Mouse (Mus musculus): ENCODE results near the gene Rln3. TPM values are rescaled to one million over a fixed set of nuclear protein-coding genes. Genes with fewer than 3 reads are reported as not detected.
A peak's percentile ranks its signal among the peaks of the same experiment; 100 is the strongest.

Gene Rln3
- polyA plus RNA-seq, 1 experiment from 2014 or later, result not detected

DNA sequence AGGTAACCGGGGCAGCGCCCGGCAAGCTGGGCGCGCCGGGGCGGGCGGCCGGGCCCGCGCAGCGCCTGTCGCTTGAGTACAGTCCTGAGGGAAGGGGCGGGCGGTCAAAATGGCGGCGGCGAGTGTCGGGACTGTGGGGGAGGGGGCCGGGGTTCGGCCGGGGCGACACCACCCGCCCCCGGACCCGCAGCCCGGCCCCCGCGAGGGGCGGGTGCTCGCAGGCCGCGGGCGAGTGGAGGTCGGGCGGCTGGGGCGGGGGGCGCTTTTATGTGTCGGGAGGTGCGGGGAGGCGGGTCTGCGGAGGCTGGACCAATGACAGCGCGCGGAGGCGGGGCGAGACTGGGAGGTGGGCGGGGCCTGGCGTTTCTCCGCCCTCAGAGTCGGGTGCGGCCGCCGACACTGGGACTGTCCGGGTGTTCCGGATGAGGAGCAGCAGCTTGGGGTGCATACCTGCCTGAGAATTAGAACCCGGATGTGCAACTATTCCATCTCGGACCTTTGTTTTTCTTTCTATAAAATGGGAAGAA, 22.3 kb upstream of the Rln3 start:
- peaks cover 40% of the 10 kb centered on the region for H3K4me1 ChIP-seq (ENCODE audit: insufficient read depth, low read length)
- H3K27me3 ChIP-seq (ENCODE audit: insufficient read depth, low read length), result no peaks in the 10 kb centered on the region
- no peaks in the 10 kb centered on the region for H3K9me3 ChIP-seq (ENCODE audit: low read length)
- peak; percentile 60 for ATAC-seq (ENCODE audit: low FRiP score, low TSS enrichment)
- H3K27ac ChIP-seq (ENCODE audit: low read length), result peak overlapping the region; percentile 98
- WGBS, result 0% methylated on average over 32 of the region's 58 CpGs
- no peaks in the 10 kb centered on the region for H3K36me3 ChIP-seq (ENCODE audit: insufficient read depth, low read length)
- peak overlapping the region; percentile 96 for H3K9ac ChIP-seq (replicated peaks; ENCODE audit: low read length)
- peak overlapping the region; percentile 93 for H3K4me3 ChIP-seq (ENCODE audit: low read length)
- H3K4me2 ChIP-seq (replicated peaks; ENCODE audit: low read depth, low read length), result peak overlapping the region; percentile 62

- peak; percentile 99 for ATAC-seq (ENCODE audit: low FRiP score, low TSS enrichment)
- H3K27me3 ChIP-seq (ENCODE audit: insufficient read depth, low read length), result no peaks in the 10 kb centered on the region
- H3K9me3 ChIP-seq (ENCODE audit: low read length), result no peaks in the 10 kb centered on the region
Measured at GRCm38 (mm10) chr8:84066291-84066930, 21.6 kb upstream of the Rln3 start, which contains the start of gene Rfx1. Rfx1 (plus strand) TSS chr8:84066834.

GRCm38 (mm10) chr8:84065457-84066072, 20.8 kb upstream of the Rln3 start:
- Histone ChIP-seq H3K4me3 (ENCODE audit: low read length) (peak overlapping the region; percentile 66), H3K4me2 (replicated peaks; ENCODE audit: low read depth, low read length) (peak overlapping the region; percentile 88), H3K27ac (ENCODE audit: low read length) (peak overlapping the region; percentile 93), H3K4me1 (ENCODE audit: insufficient read depth, low read length) (peaks cover 32% of the 10 kb centered on the region), H3K9me3 (ENCODE audit: low read length) (no peaks in the 10 kb centered on the region), H3K9ac (replicated peaks; ENCODE audit: low read length) (peak overlapping the region; percentile 81), H3K27me3 (ENCODE audit: insufficient read depth, low read length) (no peaks in the 10 kb centered on the region), H3K36me3 (ENCODE audit: insufficient read depth, low read length) (no peaks in the 10 kb centered on the region)
- WGBS, result 21% methylated on average over 5 of the region's 5 CpGs
- ATAC-seq (ENCODE audit: low FRiP score, low TSS enrichment), result no peak

More at GRCm38 (mm10) chr8:84066291-84066930, 21.6 kb upstream of the Rln3 start, which contains the start of gene Rfx1:
- Histone ChIP-seq H3K4me1 (ENCODE audit: insufficient read depth, low read length) (peaks cover 35% of the 10 kb centered on the region), H3K36me3 (ENCODE audit: insufficient read depth, low read length) (no peaks in the 10 kb centered on the region), H3K4me3 (ENCODE audit: low read length) (peak within 1 kb of the TSS; percentile 93), H3K27ac (ENCODE audit: low read length) (peak within 1 kb of the TSS; percentile 98), H3K9ac (replicated peaks; ENCODE audit: low read length) (peak within 1 kb of the TSS; percentile 96), H3K4me2 (replicated peaks; ENCODE audit: low read depth, low read length) (peak within 1 kb of the TSS; percentile 88)
- WGBS, result under 1% methylated on average over 51 of the region's 51 CpGs

DNA sequence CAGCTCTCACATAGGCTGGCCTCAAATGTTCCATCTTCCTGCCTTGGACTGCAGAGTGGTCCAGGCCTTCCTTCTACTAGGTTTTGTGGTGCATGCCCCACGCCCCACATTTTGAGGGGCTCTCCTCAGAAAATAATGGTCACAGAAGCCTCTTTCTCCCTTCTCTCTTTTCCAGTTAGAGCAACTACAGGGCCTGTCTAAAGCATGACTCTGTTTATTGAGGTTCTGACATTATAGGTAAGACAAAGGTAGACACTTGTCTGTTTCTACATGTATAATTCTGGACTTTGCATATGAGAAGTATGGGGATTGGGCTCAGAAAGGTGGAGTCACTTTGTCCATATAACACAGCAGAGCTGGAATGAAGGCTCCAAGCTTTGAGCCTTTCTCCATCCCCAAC, 20.2 kb upstream of the Rln3 start, which contains the start of gene Gm10643:
Gm10643 (minus strand) TSS at position 101 of the 400 bp plus-strand sequence.
- no peak for ATAC-seq (ENCODE audit: low FRiP score, low TSS enrichment)
- 92% methylated on average over 1 of the region's 1 CpGs for WGBS
- Histone ChIP-seq H3K27me3 (ENCODE audit: insufficient read depth, low read length) (no peaks in the 10 kb centered on the region), H3K9me3 (ENCODE audit: low read length) (no peaks in the 10 kb centered on the region), H3K4me1 (ENCODE audit: insufficient read depth, low read length) (peaks cover 32% of the 10 kb centered on the region), H3K36me3 (ENCODE audit: insufficient read depth, low read length) (no peaks in the 10 kb centered on the region), H3K27ac (ENCODE audit: low read length) (peak within 1 kb of the TSS; percentile 93), H3K4me2 (replicated peaks; ENCODE audit: low read depth, low read length) (peak within 1 kb of the TSS; percentile 88), H3K4me3 (ENCODE audit: low read length) (peak within 1 kb of the TSS; percentile 66), H3K9ac (replicated peaks; ENCODE audit: low read length) (peak within 1 kb of the TSS; percentile 81)

- Histone ChIP-seq H3K9ac (replicated peaks; ENCODE audit: low read length) (no peak overlapping the region), H3K27ac (ENCODE audit: low read length) (no peak overlapping the region), H3K27me3 (ENCODE audit: insufficient read depth, low read length) (no peaks in the 10 kb centered on the region), H3K36me3 (ENCODE audit: insufficient read depth, low read length) (no peaks in the 10 kb centered on the region), H3K4me2 (replicated peaks; ENCODE audit: low read depth, low read length) (no peak overlapping the region), H3K9me3 (ENCODE audit: low read length) (no peaks in the 10 kb centered on the region), H3K4me3 (ENCODE audit: low read length) (no peak overlapping the region), H3K4me1 (ENCODE audit: insufficient read depth, low read length) (peaks cover 23% of the 10 kb centered on the region)
- no peak for ATAC-seq (ENCODE audit: low FRiP score, low TSS enrichment)
- 66% methylated on average over 8 of the region's 8 CpGs for WGBS
Measured at GRCm38 (mm10) chr8:84063861-84064610, 19.2 kb upstream of the Rln3 start.

GRCm38 (mm10) chr8:84060245-84060644, 15.4 kb upstream of the Rln3 start:
- no peak overlapping the region for H3K4me2 ChIP-seq (replicated peaks; ENCODE audit: low read depth, low read length)
- H3K9ac ChIP-seq (replicated peaks; ENCODE audit: low read length), result no peak overlapping the region
- no peak overlapping the region for H3K27ac ChIP-seq (ENCODE audit: low read length)
- H3K27me3 ChIP-seq (ENCODE audit: insufficient read depth, low read length), result no peaks in the 10 kb centered on the region
- ATAC-seq (ENCODE audit: low FRiP score, low TSS enrichment), result no peak
- H3K4me3 ChIP-seq (ENCODE audit: low read length), result no peak overlapping the region
- H3K4me1 ChIP-seq (ENCODE audit: insufficient read depth, low read length), result no peaks in the 10 kb centered on the region
- 83% methylated on average over 2 of the region's 2 CpGs for WGBS
- no peaks in the 10 kb centered on the region for H3K36me3 ChIP-seq (ENCODE audit: insufficient read depth, low read length)
- no peaks in the 10 kb centered on the region for H3K9me3 ChIP-seq (ENCODE audit: low read length)

- ATAC-seq (ENCODE audit: low FRiP score, low TSS enrichment), result no peak
- Histone ChIP-seq H3K36me3 (ENCODE audit: insufficient read depth, low read length) (no peaks in the 10 kb centered on the region), H3K4me2 (replicated peaks; ENCODE audit: low read depth, low read length) (no peak overlapping the region), H3K27me3 (ENCODE audit: insufficient read depth, low read length) (no peaks in the 10 kb centered on the region), H3K4me1 (ENCODE audit: insufficient read depth, low read length) (no peaks in the 10 kb centered on the region), H3K9me3 (ENCODE audit: low read length) (no peaks in the 10 kb centered on the region), H3K4me3 (ENCODE audit: low read length) (no peak overlapping the region), H3K9ac (replicated peaks; ENCODE audit: low read length) (no peak overlapping the region), H3K27ac (ENCODE audit: low read length) (no peak overlapping the region)
- WGBS, result 93% methylated on average over 2 of the region's 2 CpGs
Measured at GRCm38 (mm10) chr8:84059226-84059625, 14.4 kb upstream of the Rln3 start.

- Histone ChIP-seq H3K4me3 (ENCODE audit: low read length) (no peak overlapping the region), H3K36me3 (ENCODE audit: insufficient read depth, low read length) (no peaks in the 10 kb centered on the region), H3K9ac (replicated peaks; ENCODE audit: low read length) (no peak overlapping the region), H3K4me1 (ENCODE audit: insufficient read depth, low read length) (no peaks in the 10 kb centered on the region), H3K9me3 (ENCODE audit: low read length) (no peaks in the 10 kb centered on the region), H3K4me2 (replicated peaks; ENCODE audit: low read depth, low read length) (no peak overlapping the region), H3K27me3 (ENCODE audit: insufficient read depth, low read length) (no peaks in the 10 kb centered on the region), H3K27ac (ENCODE audit: low read length) (no peak overlapping the region)
- 94% methylated on average over 1 of the region's 1 CpGs for WGBS
- ATAC-seq (ENCODE audit: low FRiP score, low TSS enrichment), result no peak
Measured at GRCm38 (mm10) chr8:84057827-84058226, 13.0 kb upstream of the Rln3 start.

GRCm38 (mm10) chr8:84053229-84053628, 8.4 kb upstream of the Rln3 start:
- no peak for ATAC-seq (ENCODE audit: low FRiP score, low TSS enrichment)
- Histone ChIP-seq H3K36me3 (ENCODE audit: insufficient read depth, low read length) (no peaks in the 10 kb centered on the region), H3K27ac (ENCODE audit: low read length) (no peak overlapping the region), H3K9ac (replicated peaks; ENCODE audit: low read length) (no peak overlapping the region), H3K9me3 (ENCODE audit: low read length) (no peaks in the 10 kb centered on the region), H3K4me3 (ENCODE audit: low read length) (no peak overlapping the region), H3K27me3 (ENCODE audit: insufficient read depth, low read length) (no peaks in the 10 kb centered on the region), H3K4me1 (ENCODE audit: insufficient read depth, low read length) (no peaks in the 10 kb centered on the region), H3K4me2 (replicated peaks; ENCODE audit: low read depth, low read length) (no peak overlapping the region)
- 96% methylated on average over 5 of the region's 5 CpGs for WGBS
